Mouse (Mus musculus) limb, embryonic 15.5 days (tissue): ENCODE results near the gene Slc22a13. TPM values are rescaled to one million over a fixed set of nuclear protein-coding genes. Genes with fewer than 3 reads are reported as not detected.
"Not testable (repeated sequence)": the region's sequence is repeated elsewhere in the genome, so short reads cannot be mapped to it uniquely, and the experiment has no call there.

ENCODE experiments used
- ATAC-seq: fragments of 200-750 bp; cut with Nextera tagmentation; 2 replicates; pipeline ENCODE4 v1.8.0; 2017; ENCODE audit warnings: low read depth, moderate TSS enrichment; ENCODE audit not compliant: insufficient number of reproducible peaks, low FRiP score, low TSS enrichment
- H3K27ac ChIP-seq: fragments of 300-500 bp; sonication (generic); 2 replicates; pipeline ENCODE4 v1.5.1; 2015; ENCODE audit warnings: moderate library complexity, mild to moderate bottlenecking, inconsistent platforms
- H3K27me3 ChIP-seq: fragments of 300-500 bp; sonication (generic); 2 replicates; pipeline ENCODE4 v1.6.1; 2015; ENCODE audit warnings: inconsistent platforms
- H3K36me3 ChIP-seq: fragments of 300-500 bp; sonication (generic); 2 replicates; pipeline ENCODE4 v1.6.1; 2015; ENCODE audit warnings: inconsistent platforms
- H3K4me1 ChIP-seq: fragments of 300-500 bp; sonication (generic); 2 replicates; pipeline ENCODE4 v1.6.1; 2015; ENCODE audit warnings: inconsistent platforms
- H3K4me2 ChIP-seq: fragments of 300-500 bp; sonication (generic); 2 replicates; pipeline ENCODE4 v1.6.1; 2015; ENCODE audit warnings: mild to moderate bottlenecking, inconsistent platforms
- H3K4me3 ChIP-seq: fragments of 300-500 bp; sonication (generic); 2 replicates; pipeline ENCODE4 v1.5.1; 2015; ENCODE audit warnings: mild to moderate bottlenecking, inconsistent platforms
- H3K9ac ChIP-seq: fragments of 300-500 bp; sonication (generic); 2 replicates; pipeline ENCODE4 v1.6.1; 2015; ENCODE audit warnings: inconsistent platforms
- H3K9me3 ChIP-seq: fragments of 300-500 bp; sonication (generic); 2 replicates; pipeline ENCODE4 v1.6.1; 2016; ENCODE audit warnings: inconsistent platforms
- WGBS: fragments of 180-500 bp; shearing (Covaris S2); methylation state at CpG from one replicate; pipeline ENCODE4 v1.1.7; 2015; 5-methylcytosine and 5-hydroxymethylcytosine counted together
- polyA plus RNA-seq: library from polyadenylated mRNA; unstranded; fragments of >200 nt; fragmentation: Nextera tagmentation; extraction: Ambion mirVana; gene quantifications from 2 replicates; pipeline ENCODE4 v1.2.1, GENCODE M21; 2015

Gene Slc22a13
- polyA plus RNA-seq, 1 experiment from 2014 or later, result not detected

DNA sequence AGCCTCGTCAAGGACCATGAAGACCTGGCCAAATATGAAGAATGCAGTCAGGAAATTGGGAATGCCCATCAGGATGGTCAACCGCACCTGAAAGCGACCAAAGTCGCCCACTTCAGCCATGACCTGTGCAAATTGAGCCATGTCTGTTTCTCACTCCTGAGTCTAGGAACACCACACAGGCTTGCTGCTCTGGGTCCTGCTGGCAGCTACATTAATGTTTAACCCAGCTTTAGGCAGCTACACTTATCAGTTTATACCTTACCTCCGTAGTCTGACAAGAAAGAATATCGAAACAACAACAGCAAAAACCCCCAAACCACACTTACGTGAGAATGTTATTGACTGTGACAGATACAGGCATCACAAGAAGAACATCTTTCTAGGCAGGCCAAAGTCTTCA lies 22.7 kb upstream of the Slc22a13 start:
- H3K4me2 ChIP-seq, result no peak overlapping the region
- WGBS, result 95% methylated on average over 7 of the region's 7 CpGs
- ATAC-seq, result no peak
- H3K27ac ChIP-seq, result no peak overlapping the region
- H3K9ac ChIP-seq, result no peak overlapping the region
- H3K27me3 ChIP-seq, result no peaks in the 10 kb centered on the region
- H3K4me3 ChIP-seq, result no peak overlapping the region
- no peaks in the 10 kb centered on the region for H3K9me3 ChIP-seq
- peaks cover 2% of the 10 kb centered on the region; the same call in 1 of the 2 replicates for H3K36me3 ChIP-seq
- no peaks in the 10 kb centered on the region for H3K4me1 ChIP-seq

DNA sequence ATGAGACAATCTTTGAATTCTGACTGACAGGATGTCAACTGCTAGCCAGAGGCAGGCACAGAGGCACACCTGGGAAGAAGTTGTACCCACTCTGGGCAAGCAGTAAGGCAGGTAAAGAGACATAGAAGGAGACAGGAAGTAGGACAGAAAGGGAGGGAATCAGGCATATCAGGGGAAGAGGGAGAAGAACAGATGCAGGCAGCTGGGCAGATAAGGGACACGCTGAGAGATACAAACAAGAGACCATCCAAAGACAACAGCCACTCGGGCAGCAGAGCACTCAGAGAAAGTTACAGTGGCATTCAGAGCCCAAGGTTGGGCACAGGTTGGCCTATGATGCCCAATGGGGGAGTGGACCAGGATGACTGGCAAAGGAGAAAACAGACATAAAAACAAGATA lies 21.9 kb upstream of the Slc22a13 start:
- ATAC-seq, result no peak
- Histone ChIP-seq H3K27me3 (no peaks in the 10 kb centered on the region), H3K4me2 (no peak overlapping the region), H3K9me3 (no peaks in the 10 kb centered on the region), H3K4me3 (no peak overlapping the region), H3K9ac (no peak overlapping the region), H3K27ac (no peak overlapping the region), H3K4me1 (no peaks in the 10 kb centered on the region), H3K36me3 (peaks cover 2% of the 10 kb centered on the region; the same call in 1 of the 2 replicates)
- 85% methylated on average over 2 of the region's 2 CpGs for WGBS

DNA sequence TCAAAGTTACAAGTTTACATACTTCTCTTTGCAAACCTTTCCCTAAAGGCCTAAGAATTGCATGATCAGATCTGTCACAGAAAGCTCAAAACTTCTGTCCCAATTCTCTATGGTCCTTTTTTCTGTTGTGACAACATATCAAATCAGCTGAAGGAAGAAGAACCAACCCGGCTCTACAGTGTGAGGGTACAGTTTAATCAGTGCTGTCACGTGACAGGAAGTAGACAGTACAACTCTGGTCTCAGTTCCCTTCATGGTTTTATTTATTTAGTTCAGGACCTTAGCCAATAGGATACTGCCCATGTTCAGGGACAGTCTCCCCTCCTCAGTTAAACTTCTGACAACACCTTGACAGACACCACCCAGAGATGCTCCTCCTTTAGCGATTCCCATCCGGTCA lies 11.4 kb upstream of the Slc22a13 start:
- Histone ChIP-seq H3K9ac (no peak overlapping the region), H3K4me1 (no peaks in the 10 kb centered on the region), H3K4me3 (no peak overlapping the region), H3K9me3 (0 out of 2 replicates have a peak, but pooled peaks cover 3% of the 10 kb centered on the region), H3K27ac (no peak overlapping the region), H3K36me3 (peaks cover 14% of the 10 kb centered on the region), H3K4me2 (no peak overlapping the region), H3K27me3 (no peaks in the 10 kb centered on the region)
- WGBS, result 89% methylated on average over 4 of the region's 4 CpGs
- ATAC-seq, result no peak

DNA sequence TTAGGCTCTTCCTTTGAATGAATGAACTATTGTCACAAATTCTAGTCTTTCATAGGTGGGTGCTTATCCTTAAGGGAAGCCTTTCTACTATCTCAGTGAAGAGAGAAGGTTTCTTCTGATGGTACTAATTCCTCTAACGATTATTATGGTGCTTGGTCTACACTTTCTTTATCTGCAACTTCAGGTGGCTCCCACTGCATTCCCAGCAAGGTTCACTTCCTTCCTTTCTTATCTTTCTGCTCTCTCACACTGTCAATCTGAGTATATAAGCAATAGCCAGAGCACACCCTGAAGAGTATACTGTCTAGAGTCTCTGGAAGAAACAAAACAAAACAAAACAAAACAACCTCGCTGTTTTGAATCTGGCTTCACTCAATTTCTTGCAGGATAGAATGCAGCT lies 10.8 kb upstream of the Slc22a13 start:
- ATAC-seq, result no peak
- H3K9ac ChIP-seq, result no peak overlapping the region
- no peak overlapping the region for H3K4me2 ChIP-seq
- no peak overlapping the region for H3K27ac ChIP-seq
- 80% methylated on average over 2 of the region's 2 CpGs for WGBS
- peaks cover 11% of the 10 kb centered on the region for H3K36me3 ChIP-seq
- H3K27me3 ChIP-seq, result no peaks in the 10 kb centered on the region
- no peaks in the 10 kb centered on the region for H3K4me1 ChIP-seq
- H3K9me3 ChIP-seq, result 0 out of 2 replicates have a peak, but pooled peaks cover 3% of the 10 kb centered on the region
- H3K4me3 ChIP-seq, result no peak overlapping the region

DNA sequence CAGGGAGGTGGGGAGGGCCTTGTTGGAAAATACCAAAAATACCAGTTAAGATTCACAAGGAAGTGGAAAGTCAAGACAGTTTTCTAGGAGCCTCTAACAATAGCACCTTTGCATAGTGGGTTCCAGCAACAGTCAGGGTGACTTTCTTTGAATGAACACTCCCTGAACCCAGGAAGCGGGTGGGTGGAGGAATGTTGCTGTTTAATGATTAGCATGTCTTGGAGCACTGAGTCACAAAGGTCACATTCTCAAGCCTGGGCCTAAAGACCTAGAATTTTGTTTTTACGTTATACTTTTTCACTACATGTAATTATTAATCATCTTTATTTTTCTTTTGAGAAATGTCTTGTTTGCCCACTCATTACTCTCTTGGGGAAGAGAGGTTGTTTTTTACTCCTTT lies 6.4 kb upstream of the Slc22a13 start:
- not testable (repeated sequence) for H3K9me3 ChIP-seq, H3K9ac ChIP-seq, H3K4me3 ChIP-seq, ATAC-seq, H3K27me3 ChIP-seq, H3K27ac ChIP-seq, H3K36me3 ChIP-seq, H3K4me2 ChIP-seq, H3K4me1 ChIP-seq
- WGBS, result 86% methylated on average over 2 of the region's 2 CpGs

DNA sequence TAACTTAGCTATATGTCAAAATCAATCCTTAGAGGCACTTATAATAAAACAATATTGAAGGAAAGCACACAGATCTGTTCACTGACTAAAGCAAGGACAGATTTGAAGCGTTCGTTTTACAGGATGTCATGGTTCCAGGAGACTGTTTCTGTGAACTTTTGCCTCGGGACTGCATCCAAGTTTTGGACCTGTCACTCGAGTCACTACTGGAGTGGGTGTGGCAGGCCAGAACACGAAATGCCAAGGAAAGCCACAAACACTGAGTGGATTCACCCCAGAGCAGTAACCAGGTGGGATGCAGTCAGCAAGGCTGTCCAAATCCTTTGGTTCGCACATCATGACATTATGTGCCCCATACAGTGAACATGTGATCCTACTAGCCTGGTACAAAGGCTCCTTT lies 5.7 kb upstream of the Slc22a13 start:
- 83% methylated on average over 6 of the region's 6 CpGs for WGBS
- no peaks in the 10 kb centered on the region for H3K36me3 ChIP-seq
- H3K9me3 ChIP-seq, result no peaks in the 10 kb centered on the region
- no peak overlapping the region for H3K27ac ChIP-seq
- no peaks in the 10 kb centered on the region for H3K4me1 ChIP-seq
- ATAC-seq, result no peak
- H3K9ac ChIP-seq, result no peak overlapping the region
- no peak overlapping the region for H3K4me2 ChIP-seq
- no peaks in the 10 kb centered on the region for H3K27me3 ChIP-seq
- H3K4me3 ChIP-seq, result no peak overlapping the region

DNA sequence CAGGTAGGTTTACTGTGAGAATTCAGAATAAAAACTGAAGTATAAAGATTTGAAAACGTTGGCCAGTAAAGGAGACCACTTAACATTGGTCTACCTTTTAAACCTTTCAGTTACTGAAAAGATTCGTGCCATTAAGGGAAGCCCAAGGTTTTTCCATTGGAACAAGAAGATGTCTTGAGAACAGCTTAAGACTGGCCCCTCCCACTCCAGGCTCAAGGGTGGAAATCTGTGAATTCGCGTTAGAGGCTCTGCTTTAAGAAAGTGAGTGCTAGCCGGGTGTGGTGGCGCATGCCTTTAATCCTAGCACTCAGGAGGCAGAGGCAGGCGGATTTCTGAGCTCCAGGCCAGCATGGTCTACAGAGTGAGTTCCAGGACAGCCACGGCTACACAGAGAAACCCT lies 4.1 kb upstream of the Slc22a13 start:
- H3K4me3 ChIP-seq, result no peak overlapping the region
- no peak overlapping the region for H3K4me2 ChIP-seq
- no peaks in the 10 kb centered on the region for H3K4me1 ChIP-seq
- H3K9ac ChIP-seq, result no peak overlapping the region
- no peaks in the 10 kb centered on the region for H3K27me3 ChIP-seq
- ATAC-seq, result no peak
- H3K27ac ChIP-seq, result no peak overlapping the region
- WGBS, result 78% methylated on average over 8 of the region's 8 CpGs
- no peaks in the 10 kb centered on the region for H3K9me3 ChIP-seq
- H3K36me3 ChIP-seq, result no peaks in the 10 kb centered on the region

DNA sequence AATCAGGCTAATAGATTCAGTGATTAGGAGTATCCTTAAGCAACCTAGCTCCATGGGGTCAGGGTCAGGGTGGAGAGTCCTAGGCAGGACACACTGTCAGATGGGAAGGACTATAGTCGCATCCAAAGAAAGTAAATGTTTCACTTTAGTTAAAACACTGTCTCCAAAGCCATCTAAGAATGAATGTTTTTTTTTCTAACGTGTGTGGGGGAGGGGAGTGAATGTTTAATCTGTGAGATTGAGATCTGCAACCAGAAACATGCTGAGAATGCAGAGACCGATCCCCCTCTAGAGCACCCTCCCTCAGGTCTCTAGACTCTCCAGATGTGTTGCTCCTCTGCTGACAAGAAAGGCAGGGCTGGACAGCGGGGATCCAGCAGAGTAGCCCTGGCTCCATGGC lies 1.8 kb downstream of the Slc22a13 start:
- no peak overlapping the region for H3K4me2 ChIP-seq
- no peaks in the 10 kb centered on the region for H3K4me1 ChIP-seq
- WGBS, result 63% methylated on average over 4 of the region's 4 CpGs
- H3K9me3 ChIP-seq, result no peaks in the 10 kb centered on the region
- no peak overlapping the region for H3K9ac ChIP-seq
- H3K36me3 ChIP-seq, result no peaks in the 10 kb centered on the region
- H3K27ac ChIP-seq, result no peak overlapping the region
- ATAC-seq, result no peak
- no peaks in the 10 kb centered on the region for H3K27me3 ChIP-seq
- H3K4me3 ChIP-seq, result no peak overlapping the region

DNA sequence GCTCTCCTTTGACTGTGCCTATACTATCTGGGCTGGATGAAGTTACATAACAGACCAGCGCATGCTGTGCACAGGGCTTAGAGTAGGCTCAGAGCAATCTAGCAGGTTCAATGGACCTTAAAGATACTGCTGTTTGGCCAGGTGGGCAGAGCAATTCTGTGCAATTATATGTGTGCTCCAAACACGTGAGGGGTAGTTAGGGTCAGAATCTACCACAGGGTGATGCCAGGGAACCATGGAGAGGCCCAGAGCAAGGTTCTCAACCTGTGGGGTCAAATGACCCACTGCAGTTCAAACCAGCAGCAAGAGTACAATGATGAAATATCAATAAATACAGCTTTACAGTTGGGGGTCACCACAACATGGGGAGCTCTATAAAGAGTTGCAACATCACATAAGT lies 2.2 kb downstream of the Slc22a13 start:
- no peaks in the 10 kb centered on the region for H3K27me3 ChIP-seq
- no peak overlapping the region for H3K27ac ChIP-seq
- no peaks in the 10 kb centered on the region for H3K9me3 ChIP-seq
- no peaks in the 10 kb centered on the region for H3K36me3 ChIP-seq
- H3K4me3 ChIP-seq, result no peak overlapping the region
- no peak for ATAC-seq
- no peaks in the 10 kb centered on the region for H3K4me1 ChIP-seq
- no peak overlapping the region for H3K9ac ChIP-seq
- no peak overlapping the region for H3K4me2 ChIP-seq
- 80% methylated on average over 2 of the region's 2 CpGs for WGBS

DNA sequence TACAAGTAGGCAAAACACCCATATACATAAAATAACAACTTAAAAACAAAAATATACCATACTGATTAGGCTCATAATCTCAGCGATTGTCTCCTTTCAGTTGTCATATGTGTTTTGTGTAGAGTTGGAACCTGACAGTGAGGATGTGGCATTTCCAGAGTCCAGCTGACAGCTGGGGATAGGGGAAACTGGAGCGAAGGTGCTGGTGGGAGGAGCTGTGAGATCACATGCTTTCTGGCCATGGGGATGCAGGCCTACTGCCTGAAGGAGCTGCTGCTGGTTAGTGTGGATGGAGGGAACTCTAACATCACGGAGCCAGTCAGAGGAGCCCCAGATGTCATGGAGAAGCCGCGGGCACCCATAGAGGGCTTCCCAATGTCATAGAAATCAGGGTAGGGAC lies 3.1 kb downstream of the Slc22a13 start:
- H3K9ac ChIP-seq, result no peak overlapping the region
- no peak overlapping the region for H3K4me2 ChIP-seq
- no peaks in the 10 kb centered on the region for H3K27me3 ChIP-seq
- no peaks in the 10 kb centered on the region for H3K9me3 ChIP-seq
- no peaks in the 10 kb centered on the region for H3K36me3 ChIP-seq
- H3K27ac ChIP-seq, result no peak overlapping the region
- no peak for ATAC-seq
- no peaks in the 10 kb centered on the region for H3K4me1 ChIP-seq
- 87% methylated on average over 5 of the region's 5 CpGs for WGBS
- H3K4me3 ChIP-seq, result no peak overlapping the region

DNA sequence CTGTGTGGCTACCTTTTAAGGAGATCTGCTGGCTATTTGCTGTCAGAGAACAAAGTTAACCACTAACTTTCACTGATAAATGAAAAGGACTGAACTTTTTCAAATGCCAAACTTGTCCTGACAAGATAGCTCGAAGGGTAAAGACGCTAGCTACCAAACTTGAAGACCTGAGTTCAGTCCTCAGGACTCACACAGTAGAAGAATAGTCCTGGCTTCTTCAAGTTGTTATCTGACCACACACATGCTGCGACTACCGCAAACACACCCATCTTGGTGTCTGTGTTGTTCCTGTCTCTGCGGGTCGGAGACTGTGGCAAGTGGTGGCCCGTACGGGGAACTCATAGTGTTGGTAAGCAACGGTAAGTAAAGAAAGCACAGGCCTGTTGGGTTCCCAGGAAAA lies 5.3 kb downstream of the Slc22a13 start:
- 96% methylated on average over 9 of the region's 9 CpGs for WGBS
- Histone ChIP-seq H3K9ac (no peak overlapping the region), H3K27ac (no peak overlapping the region), H3K4me1 (no peaks in the 10 kb centered on the region), H3K9me3 (no peaks in the 10 kb centered on the region), H3K36me3 (no peaks in the 10 kb centered on the region), H3K4me3 (no peak overlapping the region), H3K4me2 (no peak overlapping the region), H3K27me3 (no peaks in the 10 kb centered on the region)
- ATAC-seq, result no peak

DNA sequence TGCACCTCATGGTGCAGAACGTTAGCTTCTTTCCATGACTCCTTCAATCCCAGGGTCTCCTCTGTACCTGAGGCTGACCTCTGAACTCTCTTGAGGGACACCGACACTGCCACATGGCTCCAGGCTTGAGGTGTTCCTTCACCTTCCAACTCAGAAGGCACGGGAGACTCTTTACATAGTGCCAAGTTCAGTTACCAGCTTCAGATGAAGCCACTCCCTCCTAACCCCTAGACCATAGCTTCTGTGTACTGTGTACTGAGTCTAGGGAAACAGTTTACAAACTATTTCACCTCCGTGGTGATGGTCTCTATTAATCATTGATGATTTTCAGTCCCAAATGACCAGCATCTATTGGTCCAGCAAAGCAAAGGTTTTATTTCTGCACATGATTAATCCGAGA lies 7.2 kb downstream of the Slc22a13 start:
- no peak overlapping the region for H3K27ac ChIP-seq
- WGBS, result 85% methylated on average over 5 of the region's 5 CpGs
- no peaks in the 10 kb centered on the region for H3K9me3 ChIP-seq
- no peaks in the 10 kb centered on the region for H3K27me3 ChIP-seq
- no peak overlapping the region for H3K9ac ChIP-seq
- H3K4me3 ChIP-seq, result no peak overlapping the region
- ATAC-seq, result no peak
- no peaks in the 10 kb centered on the region for H3K36me3 ChIP-seq
- no peaks in the 10 kb centered on the region for H3K4me1 ChIP-seq
- no peak overlapping the region for H3K4me2 ChIP-seq

DNA sequence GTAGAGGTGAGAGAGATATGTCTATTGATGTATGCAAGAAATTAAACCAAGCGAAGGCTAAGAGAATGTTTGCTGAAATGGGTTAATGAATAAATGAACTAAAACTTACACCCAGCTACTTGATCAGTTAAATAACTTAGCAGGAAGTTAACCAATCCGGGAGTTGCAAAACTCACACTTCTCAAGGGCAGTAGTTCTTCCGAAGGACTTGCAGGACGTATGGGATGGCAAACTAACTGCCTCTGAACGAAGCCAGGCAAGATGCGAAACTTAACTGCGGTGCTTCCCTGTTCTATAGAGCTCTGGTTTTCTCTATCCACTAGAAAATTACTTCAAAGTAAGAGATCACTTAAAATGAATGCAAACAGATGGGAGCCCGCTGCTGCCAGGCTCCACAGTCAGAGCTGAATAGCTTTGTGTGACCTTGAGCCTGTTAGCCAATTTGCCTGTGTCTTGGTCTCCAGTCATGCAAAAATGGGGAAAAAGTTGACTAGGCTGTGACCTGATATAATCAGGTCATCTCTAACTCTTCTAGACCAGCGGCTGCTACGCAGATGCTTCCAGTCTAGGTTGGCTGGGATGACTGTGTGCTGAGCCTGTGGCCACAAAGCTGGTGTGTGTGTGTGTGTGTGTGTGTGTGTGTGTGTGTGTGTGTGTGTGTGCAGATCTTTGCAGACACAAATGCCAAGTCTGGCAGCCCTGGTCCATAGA lies 9.6 kb downstream of the Slc22a13 start:
- H3K36me3 ChIP-seq, result no peaks in the 10 kb centered on the region
- H3K4me2 ChIP-seq, result no peak overlapping the region
- no peak overlapping the region for H3K27ac ChIP-seq
- no peak overlapping the region for H3K9ac ChIP-seq
- WGBS, result 69% methylated on average over 10 of the region's 10 CpGs
- H3K27me3 ChIP-seq, result no peaks in the 10 kb centered on the region
- no peaks in the 10 kb centered on the region for H3K4me1 ChIP-seq
- no peak for ATAC-seq
- H3K9me3 ChIP-seq, result no peaks in the 10 kb centered on the region
- no peak overlapping the region for H3K4me3 ChIP-seq
